Mouse (Mus musculus) hindlimb bud, embryonic 11.5 days (tissue): ENCODE results near the gene Col26a1.
A peak's percentile ranks its signal among the peaks of the same experiment; 100 is the strongest.

Experiments
- DNase-seq: peaks from one replicate; pipeline ENCODE4 v3.0.0-alpha.2; 2012; ENCODE audit warnings: low read depth, low spot score; ENCODE audit errors: extremely low spot score

Col26a1 gene

DNA sequence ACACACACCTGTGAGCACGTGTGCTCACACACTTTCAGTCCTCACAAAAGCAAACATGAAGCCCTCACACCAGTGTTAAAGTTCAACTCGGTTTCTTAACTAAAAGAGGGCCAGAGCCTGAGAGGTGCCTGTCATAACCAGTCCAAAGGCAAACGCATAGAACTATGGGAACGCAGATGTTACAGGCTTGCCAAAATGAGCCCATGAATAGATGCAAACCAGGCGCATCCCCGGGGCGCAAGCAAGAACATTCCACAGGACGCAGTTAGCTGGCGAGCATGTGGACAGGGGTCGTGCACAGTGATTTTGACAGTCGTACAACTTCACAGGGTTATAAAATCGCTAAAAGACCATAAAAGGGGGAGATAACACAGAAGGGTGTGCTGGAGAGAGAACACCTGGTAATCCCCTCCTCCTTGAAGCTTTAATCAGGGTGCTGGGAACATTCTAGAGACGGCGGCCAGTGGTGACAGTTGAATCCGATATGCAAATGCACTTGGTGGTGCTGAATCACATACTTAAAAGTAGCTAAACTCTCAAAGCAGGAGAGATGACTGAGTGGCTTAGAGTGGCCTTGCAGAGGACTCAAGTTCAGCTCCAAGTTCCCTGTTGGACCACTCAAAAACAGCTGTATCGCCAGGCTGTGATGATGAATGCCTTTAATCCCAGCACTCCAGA is 76.5 kb downstream of the Col26a1 start:
- no peak for DNase-seq

DNA sequence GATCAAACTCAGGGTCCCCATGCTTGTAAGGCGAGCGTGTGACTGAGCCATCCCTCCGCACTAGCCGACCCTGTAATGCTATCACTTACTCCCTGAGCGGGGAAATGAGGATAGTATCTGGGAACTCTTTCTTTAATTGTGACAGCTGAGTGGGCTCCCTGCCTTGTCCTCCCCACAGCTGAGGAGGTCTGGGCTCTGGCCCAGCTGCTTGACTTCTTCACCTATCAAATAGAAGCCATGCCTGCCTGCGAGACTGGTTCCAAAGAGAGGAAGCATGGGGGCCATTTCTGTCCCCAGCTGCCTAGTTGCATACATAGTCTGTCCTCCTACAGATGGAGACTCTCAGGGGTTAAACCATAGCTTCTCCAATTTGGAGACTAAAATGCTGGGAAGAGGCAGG is 78.0 kb downstream of the Col26a1 start:
- DNase-seq, result no peak

DNA sequence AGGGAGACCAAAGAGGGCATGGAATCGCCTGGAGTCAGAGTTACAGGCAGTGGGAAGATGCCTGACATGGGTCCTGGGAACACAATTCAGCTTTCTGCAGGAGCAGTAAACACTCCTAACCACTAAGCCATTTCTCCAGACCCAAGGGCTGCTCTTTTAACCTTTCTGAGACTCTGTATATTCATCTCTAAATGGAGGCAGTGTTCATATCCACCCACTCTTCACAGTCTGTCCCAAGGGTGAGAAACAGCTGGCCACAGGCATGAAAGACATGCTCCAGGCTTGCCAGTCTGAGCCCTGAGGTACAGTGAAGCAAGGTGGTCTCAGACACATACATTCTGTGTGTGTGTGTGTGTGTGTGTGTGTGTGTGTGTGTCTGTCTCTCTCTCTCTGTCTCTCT is 78.8 kb downstream of the Col26a1 start:
- DNase-seq, result no peak

DNA sequence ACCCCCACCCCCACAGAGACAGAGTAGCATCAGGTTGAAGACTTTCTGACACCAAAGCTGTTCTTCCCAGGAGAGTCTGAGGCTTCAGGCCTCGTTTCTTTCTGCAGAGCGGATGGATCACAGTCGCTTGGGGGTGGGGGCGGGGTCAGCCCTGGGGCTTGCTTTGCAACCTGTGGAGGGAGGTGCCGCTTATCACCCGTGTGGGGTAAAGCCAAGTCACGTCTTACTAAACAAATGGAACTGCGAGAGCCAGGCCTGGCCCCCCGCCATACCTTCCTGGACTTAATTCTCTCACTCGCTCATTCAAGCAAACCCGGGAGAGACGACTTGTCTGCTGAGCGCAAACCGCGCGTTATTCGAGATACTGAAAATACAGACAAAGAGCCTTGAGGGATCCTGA is 80.3 kb downstream of the Col26a1 start:
- DNase-seq, result no peak

DNA sequence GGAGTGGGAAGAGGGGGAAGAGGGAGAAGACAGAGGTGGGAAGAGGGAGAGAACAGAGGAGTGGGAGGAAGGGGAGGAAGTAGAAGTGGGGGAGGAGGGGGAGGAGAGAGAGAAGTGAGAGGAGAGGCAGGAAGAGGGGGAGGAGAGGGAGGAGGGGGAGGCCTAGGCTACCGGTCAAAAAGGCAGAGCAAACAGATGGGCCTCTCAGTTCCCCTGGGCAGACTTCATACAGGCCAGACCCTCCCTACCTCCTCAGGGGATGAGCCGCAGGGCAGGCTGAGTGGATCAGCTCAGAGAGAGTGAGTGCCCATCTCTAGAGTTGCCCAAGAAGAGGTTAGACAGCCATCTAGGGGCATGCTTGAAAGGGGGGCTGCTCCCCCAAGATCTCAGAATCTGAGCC is 86.1 kb downstream of the Col26a1 start:
- DNase-seq, result no peak

DNA sequence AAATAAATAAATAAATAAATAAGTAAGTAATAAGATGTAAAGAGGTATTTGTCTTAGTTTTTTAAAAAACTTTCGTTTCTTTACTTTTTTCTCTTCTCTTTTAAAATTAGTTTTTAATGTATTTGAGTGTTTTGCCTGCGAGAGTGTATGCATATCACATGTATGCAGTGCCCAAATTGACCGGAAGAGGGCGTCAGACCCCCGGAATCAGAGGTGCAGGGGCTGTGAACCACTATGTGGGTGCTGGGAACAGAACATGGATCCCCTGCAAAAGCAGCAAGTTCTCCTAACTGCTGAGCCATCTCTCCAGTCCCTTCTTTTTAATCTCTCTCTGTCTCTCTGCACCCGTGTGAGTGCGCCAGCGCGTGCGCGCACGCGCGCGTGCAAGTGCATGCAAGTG is 89.2 kb downstream of the Col26a1 start:
- DNase-seq, result no peak

DNA sequence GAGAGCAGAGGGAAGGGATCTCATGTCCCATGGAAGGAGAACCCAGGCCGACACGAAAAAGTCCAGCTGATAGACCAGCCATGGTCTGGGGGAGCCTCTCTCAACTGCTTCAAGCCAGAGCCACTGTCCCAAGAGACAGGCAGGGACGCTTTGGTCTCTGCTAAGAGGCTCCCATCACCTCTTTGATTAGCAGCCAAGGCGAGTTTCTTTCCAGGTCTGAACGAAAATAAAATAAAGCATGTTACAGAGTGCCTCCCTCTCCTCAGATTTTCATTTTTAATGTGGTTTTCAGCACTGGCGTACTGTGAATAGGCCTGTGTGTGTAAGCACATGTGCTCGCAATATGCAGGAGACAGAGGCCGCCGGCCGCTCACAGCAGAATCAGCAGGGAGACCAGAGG is 90.5 kb downstream of the Col26a1 start:
- no peak for DNase-seq

DNA sequence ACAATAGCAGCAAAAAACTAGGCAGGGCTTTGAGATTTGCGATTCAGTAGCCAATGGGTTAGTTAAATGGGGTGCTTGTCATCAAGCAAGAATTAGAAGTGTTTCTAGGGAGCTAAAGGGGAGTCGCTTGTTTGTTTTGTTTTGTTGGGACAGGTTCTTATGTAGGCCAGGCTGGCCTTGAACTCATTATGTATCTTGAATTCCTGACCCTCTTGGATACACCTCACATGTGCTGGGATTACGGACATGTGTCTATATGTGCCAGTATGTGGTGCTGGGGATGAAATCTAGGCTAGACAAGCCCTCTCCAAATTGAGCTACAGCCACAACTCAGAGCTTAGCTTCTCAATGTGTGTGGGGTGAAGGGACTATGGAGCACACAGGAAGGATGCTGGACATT is 91.8 kb downstream of the Col26a1 start:
- DNase-seq, result no peak

DNA sequence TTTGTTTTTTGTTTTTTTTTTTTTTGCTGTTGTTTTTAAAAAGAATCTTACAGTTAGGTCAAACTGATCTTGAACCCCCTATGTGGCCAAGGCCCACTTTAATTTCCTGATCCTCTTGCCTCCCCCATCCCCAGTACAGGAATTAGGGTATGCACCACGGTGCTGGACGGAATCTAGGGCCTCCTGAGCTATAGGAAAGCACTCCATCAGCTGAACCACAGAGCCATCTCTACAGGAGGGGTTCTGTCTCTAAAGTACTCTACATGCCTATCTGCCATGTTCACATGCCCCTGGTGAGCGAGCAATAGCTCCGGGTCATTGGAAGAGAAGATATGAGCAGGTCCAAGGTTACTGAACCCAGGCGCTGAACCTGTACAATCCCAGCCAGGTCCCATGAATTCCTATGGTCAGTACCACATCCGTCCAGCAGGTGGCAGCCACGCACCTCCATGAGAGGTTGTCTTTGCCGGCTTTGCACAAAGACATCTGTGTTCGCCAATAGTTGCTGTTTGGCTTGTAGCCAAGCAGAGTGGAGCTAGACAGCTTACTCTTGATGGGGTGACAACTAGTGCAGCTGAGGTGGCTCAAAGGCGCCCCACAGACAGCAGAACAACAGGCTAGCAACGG is 92.3 kb downstream of the Col26a1 start:
- peak; percentile 91 for DNase-seq

DNA sequence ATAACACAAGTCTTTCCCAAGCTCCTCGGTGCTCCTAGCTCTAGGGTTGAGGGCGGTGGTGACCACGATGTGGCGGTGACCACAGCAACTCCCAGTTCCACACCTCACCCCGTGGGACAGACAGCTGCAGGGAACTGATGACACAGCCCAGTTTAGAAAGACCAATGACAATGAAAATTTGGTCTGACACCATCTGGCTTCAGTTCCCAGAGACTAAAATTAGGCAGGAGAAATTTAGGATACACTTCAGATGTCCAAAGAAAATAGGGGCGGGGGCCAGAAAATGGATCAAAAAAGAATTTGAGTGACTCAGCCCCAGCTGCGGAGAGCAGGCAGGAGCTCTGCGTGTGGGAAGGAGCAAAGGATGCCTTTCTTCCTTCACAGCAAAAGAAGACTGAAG is 98.5 kb downstream of the Col26a1 start:
- no peak for DNase-seq

DNA sequence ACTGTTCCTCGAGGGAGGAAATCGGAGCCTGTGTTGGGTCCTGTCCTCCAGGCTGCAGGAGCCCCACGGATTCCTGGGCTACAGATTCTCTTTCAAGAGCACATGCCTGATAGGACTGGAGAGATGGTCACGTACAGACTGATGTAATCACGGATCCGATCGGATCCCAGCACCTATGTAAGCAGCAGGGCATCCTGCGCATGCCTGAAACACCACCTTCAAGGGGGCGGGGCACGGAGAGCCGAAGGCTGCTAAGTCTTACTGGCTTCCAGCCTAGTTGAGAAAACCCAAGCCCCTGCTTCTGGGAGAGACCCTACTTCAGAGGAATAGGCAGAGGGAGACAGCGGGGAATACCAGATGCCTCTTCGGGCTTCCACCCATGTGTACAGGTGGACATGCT is 100.4 kb downstream of the Col26a1 start:
- DNase-seq, result no peak

DNA sequence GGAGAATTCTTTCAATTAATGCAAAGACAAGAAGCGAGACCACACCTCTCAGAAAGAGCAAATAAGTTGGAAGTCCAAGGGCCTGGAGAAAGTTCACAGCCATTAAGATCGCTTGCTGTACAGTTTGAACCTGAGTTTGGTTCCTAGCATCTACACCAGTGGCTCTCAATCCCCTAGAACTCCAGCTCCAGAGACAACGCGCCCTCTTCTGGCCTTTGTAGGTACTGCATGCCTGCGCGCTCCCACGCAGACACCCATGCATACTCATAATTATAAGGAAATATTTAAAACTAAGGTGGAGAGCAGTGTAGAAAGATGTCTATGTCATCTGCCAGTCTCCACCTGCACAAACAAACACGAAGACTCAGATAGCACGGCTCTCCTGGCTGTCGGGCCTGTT is 102.5 kb downstream of the Col26a1 start:
- no peak for DNase-seq

DNA sequence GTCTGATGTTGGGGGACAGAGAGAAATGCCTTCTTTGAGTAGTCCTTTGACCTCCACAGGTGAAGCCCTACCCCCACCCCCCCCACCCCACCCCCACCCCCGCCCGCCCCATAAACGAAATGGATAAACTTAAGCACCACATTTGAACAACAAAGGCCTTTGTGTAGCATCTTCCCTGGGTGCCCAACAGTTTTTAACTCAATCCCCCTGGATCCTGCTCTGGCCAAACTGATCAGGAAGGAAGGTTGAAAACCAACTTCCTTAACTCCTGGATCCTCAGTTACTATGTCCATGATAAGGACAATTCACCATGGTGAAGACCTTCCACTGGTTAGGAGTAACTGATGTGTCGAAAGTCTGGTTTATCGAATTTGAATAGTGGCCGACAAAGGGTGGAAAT is 103.1 kb downstream of the Col26a1 start:
- no peak for DNase-seq

DNA sequence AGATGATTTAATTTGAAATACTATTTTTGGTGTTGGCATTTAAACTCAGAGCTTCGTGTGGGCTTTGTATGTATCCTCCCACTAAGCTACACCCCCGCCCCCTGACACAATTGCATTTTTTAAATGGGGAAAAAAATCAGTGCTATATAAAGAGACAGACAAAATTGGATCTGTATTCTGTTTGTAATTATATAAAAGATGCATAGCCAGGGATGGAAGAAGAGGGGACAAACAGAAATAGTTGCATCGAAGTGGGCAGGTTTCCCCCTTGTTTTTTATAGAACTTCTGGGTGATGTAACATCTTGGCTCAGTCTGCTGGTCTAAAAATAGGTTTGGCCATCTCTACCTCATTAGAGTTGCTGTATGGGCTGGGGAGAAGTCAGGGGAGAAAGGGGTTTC is 107.5 kb downstream of the Col26a1 start:
- no peak for DNase-seq

DNA sequence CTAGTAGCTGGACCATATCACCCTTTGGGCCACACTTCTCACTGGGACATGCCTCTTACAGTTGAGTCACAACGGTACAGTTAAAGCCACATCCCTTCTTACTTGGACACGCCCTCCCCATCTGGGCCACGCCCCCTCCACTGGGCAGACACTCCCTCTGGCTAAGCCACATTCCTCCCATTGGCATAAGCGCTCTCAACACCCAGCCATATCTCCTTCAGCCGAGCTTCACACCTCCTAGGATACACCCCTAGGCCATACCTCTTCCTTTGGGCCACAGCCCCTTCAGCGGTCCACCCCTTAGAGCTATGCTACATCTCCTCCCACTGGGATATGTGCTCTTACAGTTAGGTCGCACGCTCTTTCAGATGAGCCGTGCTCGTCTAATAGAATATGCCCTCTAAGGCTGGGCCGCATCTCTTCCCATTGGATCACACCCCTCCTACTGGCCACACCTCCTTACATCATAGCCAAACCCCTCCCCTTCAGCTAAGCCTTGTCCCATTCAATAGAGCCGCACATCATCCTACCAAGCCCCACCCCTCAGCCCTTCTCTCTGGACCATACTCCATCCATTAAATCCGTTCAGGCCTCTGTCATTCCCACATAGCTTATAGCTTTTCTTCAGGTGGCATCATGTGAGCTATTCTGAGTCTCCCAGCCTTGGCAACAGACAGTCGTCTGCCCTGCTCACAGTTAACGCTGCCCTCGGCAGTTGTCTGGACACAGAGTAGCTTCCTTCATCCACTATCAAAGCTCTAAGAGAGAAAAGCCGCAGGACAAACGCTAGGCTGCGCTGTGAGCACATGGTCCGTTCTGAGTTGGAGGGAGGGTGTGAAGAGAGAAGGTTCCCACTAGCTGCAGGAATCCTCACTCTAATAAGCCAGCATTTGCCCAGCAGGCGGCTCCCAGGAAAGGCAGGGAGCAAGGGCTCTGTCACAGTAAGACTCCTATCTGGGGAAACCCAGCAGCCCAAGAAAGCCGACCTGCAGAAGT is 109.7 kb downstream of the Col26a1 start:
- no peak for DNase-seq

DNA sequence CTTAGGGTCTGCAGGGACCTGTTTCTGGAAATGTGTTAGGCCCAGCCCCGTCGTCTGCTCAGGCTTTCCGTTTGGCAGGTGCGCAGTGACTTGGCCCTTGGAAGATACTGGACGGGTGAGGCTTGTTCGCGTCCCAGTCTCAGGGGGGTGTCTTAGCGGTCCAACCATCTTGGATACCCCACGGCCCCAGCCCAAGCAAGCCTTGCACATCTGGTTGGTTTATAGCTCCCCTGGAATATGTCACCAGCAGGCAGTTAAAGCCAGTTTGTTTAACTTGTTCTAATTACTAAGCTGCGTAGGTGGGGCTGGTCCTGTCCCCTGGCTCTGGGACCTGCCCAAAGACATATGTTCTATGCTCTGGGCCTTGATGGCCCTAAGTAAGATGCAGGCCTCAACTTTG is 111.9 kb downstream of the Col26a1 start:
- DNase-seq, result peak; percentile 35

DNA sequence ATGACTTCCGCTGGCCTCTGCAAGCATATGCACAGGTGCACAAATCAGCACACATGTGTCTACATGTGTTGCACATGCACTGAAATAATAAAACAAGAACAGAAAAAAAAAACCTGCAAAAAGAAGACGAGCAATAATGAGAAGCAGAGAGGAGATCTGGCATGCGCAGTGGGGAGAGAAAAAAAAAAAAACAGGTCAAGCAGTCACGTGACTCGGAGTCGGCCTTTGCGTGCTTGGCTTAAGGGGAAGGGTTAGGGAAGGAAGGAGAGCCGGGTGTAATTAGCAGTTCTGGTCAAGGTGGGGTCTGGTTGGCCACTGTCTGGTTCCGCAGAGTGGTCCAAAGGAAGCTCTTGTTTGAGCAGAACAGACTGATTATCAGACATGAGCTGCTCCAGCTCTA is 115.7 kb downstream of the Col26a1 start:
- DNase-seq, result no peak

DNA sequence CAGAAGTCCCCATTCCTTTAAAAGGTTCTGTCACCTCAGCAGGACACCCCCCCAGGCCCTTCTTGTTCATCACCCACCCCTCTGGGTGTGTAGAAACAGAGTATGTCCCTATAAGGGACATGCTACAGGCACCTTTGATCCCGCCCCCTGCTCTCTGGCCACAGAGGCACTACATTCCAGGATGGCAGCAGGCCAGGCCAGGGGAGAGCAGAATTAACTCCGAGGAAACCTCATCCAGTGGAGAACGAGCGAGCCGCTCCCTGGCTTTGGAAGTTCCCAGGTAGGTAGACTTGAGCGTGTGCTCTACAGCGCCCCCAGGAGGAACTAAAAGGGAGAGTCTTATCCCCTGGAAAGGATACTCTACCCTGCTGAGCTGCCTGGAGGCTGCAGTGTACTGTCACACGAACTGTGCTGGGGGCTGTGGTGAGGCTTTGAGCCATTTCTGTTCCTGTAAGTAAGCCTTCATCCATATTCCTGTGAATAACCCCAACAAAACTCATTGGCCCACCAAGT is 118.8 kb downstream of the Col26a1 start:
- DNase-seq, result no peak

DNA sequence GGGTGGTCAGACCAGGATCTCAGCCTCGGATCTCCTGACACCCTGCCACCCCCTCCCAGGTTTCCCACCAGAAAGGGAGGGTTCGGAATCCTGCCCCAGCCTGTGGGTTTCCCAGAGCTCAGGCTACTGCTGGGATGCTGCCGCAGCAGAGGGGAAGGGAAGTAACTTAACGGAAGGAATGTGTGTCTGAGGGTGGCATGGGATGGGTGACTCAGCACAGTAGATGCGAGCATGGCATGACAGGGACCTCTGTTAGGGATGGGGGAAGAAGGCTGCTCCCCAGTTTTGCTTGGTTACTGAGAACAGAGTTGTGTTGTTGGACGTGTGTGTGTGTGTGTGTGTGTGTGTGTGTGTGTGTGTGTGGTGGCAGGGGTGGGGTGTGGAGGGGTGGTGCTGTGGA is 122.7 kb downstream of the Col26a1 start:
- DNase-seq, result no peak

DNA sequence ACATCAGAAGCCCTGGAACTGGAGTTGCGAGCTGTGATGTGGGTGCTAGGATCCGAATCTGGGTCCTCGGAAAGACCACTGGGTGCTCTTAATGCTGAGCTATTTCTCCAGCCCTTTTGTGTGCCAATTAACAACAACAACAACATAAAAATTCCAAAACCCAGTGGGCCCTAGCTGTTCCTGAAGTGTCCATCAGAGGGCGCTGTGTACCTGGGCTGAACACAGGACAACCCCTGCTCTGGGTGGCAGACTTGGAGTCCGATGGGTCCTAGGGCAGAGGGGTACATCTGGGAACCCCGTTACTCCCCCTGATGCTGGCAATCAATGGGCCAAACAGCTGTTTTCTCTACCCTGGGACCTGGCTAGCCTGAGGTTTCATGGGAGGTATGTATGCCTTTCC is 123.2 kb downstream of the Col26a1 start:
- no peak for DNase-seq

DNA sequence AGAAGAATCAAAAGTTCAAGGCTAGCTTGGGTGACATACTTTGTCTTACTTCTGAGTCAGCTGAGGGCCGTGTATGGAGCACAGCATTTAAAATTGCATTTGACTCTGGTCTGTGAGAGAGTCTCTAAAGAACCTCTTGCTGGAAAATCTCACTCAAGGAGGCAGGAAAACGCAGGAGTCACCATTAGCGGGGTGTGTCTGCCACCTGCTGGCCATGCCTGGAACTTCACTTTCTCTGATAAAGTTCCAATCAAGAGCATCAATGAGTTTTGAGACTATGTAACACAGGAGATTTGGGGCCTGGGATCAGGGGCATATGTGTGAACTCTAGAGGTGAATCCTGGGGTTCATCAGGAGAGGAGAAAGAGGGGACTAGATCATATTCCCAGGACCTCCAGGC is 127.3 kb downstream of the Col26a1 start:
- DNase-seq, result peak; percentile 16
